Mouse (Mus musculus): ENCODE results near the gene Foxp1.

Foxp1 gene

DNA sequence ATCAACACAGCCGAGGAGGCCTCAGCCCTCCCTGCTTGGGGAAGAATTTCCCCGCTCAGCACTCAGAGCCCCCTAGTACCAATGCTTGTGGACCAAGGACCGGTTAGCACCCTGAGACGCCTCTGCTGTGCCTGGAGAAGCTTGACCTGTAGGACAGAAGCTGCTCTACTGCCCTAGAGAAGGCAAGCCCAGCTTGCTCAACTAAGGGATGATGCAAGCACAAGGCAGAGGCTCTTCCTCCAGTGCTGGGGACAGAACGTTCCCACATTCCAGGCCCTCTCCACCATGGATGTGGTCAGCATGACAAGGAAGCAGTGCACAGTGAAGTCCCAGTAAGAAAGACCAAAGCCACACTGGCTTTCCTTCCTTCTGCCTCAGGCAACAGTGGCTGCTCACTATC is 347.1 kb downstream of the Foxp1 start:
- no peak for DNase-seq (ENCODE audit: low spot score)

DNA sequence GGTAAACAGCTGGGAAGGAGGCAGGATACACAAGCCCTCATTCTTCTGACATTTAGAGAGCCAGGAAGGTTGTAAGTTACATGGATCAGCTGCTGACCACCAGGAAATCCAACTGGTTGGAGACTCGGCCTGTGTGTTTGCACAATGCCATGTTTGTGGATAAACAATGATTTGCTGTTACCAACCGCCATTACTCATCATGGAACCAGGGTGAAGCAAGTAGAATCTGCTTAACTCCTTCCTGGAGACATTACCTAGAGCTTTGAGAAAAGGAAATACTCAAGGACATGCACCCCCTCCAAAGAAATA is 348.7 kb downstream of the Foxp1 start:
- DNase-seq (ENCODE audit: low spot score) = no peak

DNA sequence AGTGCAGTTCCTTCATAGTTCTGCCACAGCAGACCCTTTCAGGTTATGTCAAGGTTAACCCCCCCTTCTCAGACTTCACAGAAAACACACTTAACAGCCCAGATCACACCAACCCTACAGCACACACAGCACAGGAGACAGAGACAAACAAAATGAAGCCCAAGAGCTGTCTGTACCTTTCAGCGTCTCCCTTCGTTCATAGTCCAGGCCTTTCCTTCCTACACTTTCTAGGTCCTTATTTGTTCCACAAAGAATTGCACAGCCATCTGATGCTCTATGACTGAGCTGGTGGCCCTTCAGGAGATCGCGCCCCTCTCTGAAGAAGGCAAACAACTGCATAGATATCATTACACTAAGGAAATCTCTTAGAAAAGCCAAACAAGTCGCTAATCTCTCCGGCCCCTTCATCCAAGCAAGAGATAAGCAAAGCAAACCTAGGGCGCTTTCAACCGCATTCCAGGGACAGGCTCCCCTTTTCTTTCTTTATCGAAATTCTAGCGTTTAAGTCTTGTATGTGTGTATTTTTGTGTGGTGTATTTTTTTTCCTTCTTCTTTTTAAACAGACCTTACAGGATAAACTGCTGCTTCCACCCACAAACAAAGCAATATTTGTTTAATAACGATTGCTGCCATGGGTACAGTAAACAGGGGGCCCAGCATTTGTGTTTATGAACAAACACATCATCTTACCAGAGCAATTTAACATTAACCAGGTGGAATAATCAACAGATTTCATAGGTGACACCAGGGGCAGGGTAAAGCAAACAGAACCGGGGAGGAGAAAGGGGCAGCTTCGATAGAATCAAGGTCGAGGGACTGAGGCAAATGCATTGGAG is 349.2 kb downstream of the Foxp1 start:
- DNase-seq (ENCODE audit: low spot score) = no peak

DNA sequence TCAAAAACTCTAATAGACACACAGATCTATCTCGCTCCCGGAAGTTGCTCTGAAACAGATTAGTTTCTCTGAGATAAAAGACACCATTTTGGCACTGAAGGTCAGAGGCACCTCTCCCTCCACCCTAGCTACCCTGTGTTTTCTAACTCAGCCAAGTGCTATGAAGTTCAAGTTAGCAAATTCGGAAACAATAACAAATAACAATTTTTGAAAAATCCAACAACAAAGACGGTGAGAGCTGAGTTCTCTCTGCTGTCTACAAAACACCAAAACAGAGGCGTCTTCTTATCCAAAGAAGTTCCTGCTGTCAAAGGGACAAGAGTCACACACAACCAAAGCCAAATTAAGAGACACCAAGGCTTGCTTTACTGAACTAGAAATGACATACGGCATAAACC is 349.9 kb downstream of the Foxp1 start:
- DNase-seq (ENCODE audit: low spot score) = no peak

DNA sequence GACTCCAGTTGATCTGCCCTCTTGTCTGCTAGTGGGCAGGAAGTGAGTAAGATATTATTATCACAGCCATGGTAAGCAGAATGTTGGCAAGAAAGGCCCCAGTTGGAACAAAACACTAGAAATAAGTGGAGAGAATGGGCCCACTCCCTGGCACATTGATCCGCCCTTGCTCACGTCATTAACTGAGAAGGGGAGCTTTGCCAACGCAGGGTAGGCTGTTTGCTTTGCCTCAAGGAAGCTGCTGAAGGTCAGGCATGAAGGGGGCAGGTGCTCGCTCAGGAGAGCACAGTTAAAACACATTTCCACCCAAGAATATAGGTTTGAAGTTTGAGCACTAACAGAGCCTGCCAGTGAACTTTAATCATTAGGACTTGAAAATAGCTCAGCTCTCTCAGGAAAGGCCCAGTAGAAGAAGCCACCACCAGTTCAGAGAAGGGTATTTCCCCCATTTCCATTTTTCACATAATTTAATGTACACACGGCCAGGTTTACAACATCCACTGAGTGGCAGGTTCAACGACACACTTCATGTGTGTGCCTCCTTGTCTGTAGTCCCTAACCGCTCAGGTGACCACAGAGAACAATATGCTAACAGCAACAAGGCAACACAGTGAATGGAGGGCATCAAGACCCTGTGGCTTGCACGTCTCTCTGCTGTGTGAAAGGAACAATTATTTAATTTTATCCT is 350.5 kb downstream of the Foxp1 start:
- DNase-seq (ENCODE audit: low spot score) = no peak

DNA sequence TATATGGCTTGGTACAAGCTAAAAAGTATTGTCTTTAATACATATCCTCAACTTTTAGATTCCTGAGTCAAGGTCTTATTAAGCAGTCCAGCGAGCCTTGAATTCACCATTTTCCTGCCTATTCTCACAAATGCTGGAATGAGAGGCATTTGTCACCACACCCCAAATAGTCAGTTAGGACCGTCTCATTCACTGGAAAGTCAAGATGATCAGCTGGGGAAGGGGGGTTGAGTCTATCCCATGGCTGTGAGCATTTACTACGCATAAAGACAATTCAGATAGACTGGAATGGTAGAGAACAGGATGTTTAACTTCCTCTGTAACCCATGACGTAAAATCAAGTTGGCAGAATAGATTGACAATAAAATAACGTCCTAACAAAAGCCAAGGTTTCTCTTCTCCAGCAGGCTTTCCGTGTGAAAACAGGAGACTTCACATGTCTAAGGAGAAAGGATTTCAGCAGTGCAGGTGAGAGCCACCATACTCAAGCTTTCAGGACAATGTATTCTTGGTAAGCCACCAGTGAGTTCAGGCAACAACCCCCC is 351.2 kb downstream of the Foxp1 start:
- no peak for DNase-seq (ENCODE audit: low spot score)

DNA sequence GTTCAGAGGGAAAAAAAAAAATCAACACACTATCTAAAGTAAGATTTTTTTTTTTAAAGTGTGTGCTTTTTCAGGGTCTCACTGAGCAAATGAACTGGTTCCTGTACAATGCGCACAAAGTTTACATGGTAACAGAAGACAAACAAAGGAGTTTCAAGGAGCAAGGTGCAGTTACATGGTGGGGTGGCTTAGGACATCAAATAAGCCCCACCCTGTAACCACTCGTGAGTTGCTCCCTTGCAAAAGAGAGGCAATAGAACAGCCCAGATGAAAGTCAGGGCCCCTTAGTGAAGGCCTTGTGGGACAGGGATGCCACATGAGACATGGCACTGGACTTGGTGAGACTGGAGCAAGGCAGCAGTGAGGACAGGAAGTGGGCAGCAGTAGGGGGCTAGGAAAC is 353.8 kb downstream of the Foxp1 start:
- no peak for DNase-seq (ENCODE audit: low spot score)

DNA sequence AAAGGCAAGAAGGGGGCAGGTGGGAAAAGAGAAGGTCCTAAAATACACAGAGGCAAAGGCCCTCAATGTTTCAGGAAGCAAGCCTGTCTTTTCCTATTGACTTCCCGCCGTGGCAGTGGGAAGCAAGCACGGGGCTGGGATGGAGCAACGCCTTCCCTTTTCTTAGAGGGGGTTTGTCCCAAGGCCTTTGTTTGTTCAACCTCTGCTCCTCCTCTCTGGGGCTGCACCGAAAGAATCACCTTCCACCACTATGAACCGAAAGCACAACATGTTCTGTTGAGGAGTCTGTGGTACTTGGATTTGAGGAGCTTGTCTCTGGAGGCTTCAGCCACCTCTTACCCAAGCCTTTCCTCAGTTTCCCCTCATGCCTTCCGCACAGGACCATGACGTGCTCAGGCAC is 355.5 kb downstream of the Foxp1 start:
- DNase-seq (ENCODE audit: low spot score) = no peak

DNA sequence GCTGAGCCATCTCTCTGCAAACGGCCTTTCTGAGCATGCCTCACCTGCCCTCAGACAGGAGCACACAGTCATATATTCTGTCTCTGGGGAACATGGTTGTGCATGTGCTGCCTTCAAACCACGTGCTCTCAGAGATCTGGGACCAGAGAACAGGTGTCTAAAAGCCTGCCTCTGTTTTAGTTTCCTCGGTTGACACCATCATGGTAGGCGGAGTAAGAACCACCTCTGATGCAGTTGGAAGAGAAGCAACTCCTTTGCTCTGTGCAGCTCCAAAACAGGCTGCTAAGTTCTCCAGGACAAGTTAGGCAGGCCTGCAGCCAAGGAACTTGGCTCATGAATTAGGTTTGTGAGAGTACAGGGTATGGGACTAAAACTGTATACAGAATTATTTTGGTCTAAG is 356.4 kb downstream of the Foxp1 start:
- DNase-seq (ENCODE audit: low spot score) = no peak

DNA sequence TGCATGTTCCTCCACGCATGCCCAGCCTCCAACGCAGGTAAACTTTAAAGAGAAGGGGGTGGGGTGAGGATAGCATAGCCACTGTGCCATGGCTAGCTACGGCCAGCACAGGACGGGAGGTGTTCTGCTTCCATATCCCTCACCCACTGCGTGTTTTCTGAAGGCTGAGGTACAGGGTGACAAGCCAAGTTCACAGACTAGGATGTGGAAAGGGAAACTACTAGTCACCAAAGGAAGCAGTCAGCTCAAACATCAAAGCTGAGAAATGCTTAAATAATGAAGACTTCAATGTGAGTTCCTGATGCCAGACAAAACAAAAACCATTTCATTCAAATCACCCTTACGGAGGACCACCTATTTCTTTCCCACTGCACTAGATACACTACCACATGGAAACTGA is 357.8 kb downstream of the Foxp1 start:
- DNase-seq (ENCODE audit: low spot score) = no peak

DNA sequence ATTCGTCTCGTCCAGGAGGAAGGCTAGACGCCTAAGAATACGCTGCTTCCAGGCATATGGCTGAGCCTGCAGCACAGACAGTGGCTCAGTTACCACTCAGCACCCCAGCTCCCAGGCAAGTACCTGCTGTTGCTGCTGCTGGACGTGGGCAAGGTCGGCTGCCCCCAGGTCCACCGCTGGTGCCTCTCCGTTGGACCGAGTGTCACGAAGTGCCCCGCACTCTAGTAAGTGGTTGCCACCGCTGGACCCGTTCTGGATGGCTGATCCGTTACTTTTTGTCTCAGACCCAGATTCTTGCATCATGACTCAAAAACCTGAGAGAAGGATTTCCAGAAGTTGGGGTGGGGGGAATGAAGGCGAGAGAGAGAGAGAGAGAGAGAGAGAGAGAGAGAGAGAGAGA is 359.8 kb downstream of the Foxp1 start:
- no peak for DNase-seq (ENCODE audit: low spot score)

DNA sequence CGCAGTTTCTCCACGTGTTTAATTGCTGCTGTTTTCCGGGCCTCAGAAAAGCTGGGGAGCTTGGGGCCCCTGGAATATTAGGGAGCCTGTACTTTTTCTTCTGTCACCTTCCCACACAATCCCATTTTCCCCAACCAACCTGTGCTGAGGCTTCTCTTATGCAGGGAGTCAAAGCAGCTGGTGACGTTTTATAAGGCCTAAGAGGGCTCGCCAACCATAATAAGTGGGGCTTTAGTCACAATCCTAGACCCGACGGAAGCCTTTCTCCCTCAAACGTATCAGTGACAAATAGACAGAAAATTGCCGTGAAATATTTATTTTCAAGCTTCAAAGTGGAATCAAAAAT is 362.2 kb downstream of the Foxp1 start:
- no peak for DNase-seq (ENCODE audit: low spot score)

DNA sequence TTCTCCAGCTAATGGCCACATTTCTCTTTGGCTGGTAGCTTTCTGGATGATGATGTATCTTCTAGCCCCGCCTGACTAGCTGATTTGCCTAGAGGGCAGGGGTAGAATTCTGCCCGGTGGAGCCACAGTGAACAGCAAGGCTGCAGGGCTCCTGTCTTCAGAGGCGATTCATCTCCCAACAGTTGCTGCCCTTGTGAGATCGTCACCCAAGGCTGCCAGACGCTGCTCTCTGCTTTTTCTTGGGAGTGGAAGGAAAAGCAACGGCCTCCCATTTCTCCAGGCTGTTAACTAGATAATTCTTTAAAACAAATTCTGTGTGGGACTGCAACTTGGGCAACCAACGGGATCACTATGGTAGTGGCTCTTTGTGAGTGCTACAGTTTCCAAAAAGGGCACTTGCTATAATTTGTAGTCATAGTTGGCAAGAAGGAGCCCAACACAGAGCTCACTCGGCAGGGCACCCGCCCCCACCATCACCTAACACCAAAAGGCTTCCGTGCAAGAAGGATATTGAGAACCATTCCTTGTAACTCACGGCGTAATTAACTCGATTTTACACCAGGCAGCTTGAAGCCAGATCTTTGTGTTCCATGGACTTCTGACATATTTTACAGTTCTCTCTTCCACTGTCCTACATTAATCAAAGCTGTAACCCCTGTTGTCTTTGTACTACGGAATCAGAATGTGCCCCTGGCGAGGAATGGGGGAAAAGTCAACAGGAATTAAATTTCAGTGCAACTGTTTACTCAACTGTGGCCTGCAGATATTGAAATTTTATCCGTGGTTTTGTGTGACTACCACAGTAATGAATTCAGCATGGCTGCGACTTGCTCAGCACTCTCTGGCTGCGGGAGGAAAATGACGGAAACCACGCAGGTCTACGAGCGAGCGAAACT is 362.8 kb downstream of the Foxp1 start:
- no peak for DNase-seq (ENCODE audit: low spot score)

DNA sequence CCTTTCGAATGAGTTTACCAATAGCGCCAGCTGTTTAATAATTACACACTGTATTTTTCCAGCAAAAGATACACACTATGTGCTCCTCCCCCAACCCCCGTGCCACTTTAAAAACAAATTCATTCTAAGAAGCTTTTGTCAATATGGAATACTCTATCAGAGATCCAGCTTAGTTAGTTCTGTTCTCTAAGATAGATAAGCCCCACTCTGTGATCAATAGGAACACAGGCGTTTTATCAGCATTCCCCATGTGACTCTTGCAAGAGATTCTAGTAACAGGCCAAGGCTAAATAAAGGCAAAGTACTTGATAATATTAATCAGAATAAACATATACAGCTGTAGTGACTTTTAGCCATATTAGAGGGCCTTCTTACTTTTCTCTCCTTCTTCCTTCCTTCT is 368.8 kb downstream of the Foxp1 start:
- no peak for DNase-seq (ENCODE audit: low spot score)

DNA sequence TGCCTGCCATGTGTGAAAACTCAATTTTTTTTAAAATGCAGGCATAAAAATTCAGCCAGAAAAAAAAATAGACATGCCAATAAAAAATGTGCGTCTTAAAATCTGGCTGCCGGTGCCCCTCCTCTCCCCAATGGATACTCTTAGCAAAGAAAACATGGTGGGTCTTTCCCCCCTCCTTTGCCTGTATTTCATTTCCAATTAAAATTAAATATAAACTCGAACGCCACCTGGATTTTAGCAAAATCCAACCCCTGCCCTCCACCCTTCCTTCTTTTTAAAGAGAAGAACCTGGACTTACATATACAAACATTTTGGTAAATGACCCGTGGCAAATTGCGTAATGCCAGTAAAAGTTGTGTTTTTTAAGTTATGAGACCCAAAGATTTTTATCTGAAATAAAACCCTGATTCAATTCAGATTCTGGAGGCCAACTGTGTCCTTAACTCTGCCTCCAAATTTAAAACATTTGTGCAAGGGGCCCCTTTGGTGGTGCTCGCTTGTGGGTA is 376.1 kb downstream of the Foxp1 start:
- no peak for DNase-seq (ENCODE audit: low spot score)

DNA sequence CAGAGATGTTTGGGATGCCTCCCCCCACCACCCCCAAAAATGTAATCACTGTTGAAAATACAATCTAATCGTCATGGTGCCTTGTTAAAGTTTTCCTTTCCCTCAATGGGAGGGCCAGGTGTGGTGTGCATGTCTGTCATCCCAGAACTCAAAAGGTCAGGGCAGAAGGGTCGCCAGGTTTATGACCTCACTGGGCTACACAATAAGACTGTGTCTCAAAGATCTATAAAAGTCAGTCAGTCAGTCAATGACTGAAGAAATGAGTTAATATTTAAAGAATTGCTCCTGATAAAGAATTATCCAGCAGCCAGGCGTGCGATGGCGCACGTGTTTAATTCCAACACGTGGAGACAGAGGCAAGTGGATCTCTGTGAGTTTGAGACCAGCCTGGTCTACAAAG is 377.5 kb downstream of the Foxp1 start:
- no peak for DNase-seq (ENCODE audit: low spot score)

DNA sequence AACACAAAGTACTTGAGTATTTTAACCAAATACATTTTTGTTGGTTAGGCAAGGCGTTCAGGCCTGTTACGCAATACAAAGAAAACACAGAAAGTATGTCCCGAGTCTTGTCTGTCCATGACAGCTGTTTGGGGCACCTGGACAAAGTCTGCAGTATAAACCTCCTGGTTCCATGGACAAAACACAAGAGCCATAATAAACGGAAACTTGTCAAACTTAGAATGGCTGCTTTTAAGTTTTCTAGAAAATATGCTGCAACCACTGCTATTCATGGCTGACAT is 378.8 kb downstream of the Foxp1 start:
- DNase-seq (ENCODE audit: low spot score) = no peak

DNA sequence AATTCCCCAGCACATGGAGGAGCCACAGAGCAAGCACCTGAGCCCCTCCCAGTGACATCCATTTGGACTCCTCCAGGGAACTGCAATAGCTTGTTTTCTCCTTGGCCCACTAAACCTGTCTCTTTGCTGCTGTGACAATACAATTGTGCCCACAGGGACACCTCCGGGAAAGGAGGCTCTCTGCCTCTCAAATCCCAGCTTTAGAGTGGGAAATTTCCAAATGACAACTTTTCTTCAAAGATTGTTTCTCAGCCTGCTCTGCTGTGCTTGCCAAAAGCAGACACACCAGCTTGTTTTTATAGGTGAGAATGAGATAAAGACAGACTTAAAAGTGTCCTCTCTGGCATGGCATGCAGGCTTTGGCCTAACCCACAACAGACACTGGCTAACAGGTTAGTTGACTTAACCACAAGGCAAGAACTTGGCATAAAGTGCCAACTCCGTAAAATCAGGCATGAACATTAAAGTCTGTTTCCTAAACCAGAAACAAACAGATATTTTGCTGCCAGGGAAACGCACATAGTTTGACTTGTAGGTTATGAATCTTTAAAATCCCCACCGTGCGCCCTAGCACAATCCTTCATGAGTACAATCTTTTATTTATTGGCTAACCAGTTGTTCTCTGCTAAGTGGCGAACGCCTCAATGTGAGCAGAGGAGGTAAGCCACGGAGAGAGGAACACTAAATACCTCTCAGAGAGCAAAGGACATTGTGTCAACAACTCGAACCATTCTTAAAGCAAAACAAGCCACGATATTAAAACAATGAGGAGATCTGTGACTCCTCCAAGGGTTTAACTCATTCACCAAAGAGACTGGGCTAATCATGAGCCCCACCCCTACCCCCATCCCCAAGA is 379.4 kb downstream of the Foxp1 start:
- no peak for DNase-seq (ENCODE audit: low spot score)

DNA sequence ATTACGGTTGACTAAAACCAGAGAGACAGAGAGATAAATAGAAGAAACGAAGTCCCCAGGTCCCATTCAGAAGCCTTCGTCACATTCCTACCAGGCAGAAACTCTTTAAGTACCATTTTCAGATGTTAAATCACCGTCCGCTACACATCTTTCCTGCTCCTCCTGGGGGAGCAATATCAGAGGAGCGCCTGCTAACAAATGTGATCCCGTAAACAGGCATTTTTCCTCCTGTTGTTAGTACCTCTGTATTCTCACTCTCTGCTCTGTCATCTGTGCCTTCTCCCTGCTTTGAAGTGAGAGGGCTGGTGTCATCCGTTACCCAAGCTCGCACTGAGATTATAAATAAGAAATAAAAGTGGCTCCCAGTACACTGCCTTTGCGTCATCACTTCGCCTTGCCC is 384.5 kb downstream of the Foxp1 start:
- no peak for DNase-seq (ENCODE audit: low spot score)

DNA sequence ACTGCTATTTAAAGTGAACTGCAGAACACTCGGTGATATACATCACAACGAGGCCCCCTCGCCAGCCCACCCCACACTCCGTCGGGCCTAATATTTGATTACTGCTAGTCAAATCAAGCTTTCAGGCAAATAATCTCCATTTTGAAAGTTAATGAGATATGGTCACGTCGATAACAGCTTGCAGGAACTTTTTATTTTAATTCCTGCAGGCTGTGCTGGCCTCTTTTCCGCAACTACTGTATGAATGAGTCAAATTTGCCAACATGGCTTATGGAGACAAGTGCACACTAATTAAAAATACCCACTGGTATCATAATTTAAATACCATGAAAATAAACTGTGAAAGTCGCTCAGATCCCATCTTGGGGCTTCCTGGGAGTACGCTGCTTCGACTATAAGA is 385.4 kb downstream of the Foxp1 start:
- no peak for DNase-seq (ENCODE audit: low spot score)

DNA sequence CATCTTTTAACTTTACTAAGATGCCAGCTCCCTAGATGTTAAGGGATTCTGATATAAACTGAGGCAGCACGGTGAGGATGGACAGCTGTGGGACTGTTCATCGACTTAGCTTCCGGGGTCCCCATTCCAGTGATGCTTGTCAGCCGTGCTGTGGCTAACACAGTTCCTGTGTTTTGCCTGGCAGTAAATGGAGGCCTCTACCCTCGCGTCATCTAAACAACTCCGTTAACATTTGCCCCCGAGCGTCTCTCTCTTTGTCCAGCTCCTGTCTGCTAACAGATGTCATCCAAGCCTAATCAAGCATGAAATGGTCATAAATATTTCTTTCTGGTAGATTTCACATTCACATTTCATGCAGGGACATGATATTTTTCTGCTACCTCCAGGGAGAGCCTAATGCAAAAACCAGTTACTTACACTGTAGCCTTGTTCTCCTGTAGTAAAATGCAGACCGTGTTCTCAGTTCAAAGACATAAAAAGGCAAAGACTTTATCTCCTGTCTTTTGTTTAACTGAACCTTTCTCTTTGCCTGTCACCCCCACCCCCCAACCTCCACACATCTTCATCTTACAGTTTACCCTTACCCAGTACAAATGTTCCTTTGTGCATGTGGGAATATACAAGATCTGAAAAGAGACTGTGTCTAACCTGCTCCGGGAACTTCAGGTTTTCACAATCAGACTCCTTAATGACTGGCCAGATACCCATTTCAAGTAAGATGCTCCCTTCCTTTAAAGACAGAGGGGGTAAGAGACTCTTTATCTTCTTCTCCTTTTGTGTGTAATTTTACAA is 386.4 kb downstream of the Foxp1 start:
- no peak for DNase-seq (ENCODE audit: low spot score)

Measured in MN1 (cell line).